Mouse (Mus musculus) stomach, embryonic 14.5 days (tissue): ENCODE measurements around the gene Smarcd2. TPM values are rescaled to one million over a fixed set of nuclear protein-coding genes. Genes with fewer than 3 reads are reported as not detected.

Source experiments
- ATAC-seq: fragments of 200-750 bp; cut with Nextera tagmentation; 2 replicates; pipeline ENCODE4 v1.8.0; 2017; ENCODE audit warnings: low read depth, moderate TSS enrichment; ENCODE audit not compliant: insufficient number of reproducible peaks, insufficient read depth, low FRiP score
- H3K27ac ChIP-seq: fragments of 300-500 bp; sonication (generic); 2 replicates; pipeline ENCODE4 v1.5.1; 2014; ENCODE audit warnings: mild to moderate bottlenecking, low read length, moderate library complexity, mixed read lengths
- H3K27me3 ChIP-seq: fragments of 300-500 bp; sonication (generic); 2 replicates; pipeline ENCODE4 v1.6.1; 2014; ENCODE audit warnings: low read length, control low read depth, mixed read lengths; ENCODE audit not compliant: control insufficient read depth, insufficient read depth
- H3K36me3 ChIP-seq: fragments of 300-500 bp; sonication (generic); 2 replicates; pipeline ENCODE4 v1.6.1; 2014; ENCODE audit warnings: mild to moderate bottlenecking, control low read depth, low read length, moderate library complexity, mixed read lengths; ENCODE audit not compliant: control insufficient read depth, insufficient read depth
- H3K4me1 ChIP-seq: fragments of 300-500 bp; sonication (generic); 2 replicates; pipeline ENCODE4 v1.6.1; 2014; ENCODE audit warnings: low read length, control low read depth, mixed read lengths; ENCODE audit not compliant: control insufficient read depth, insufficient read depth
- H3K4me2 ChIP-seq: fragments of 300-500 bp; sonication (generic); replicated peaks from 2 replicates; pipeline ENCODE4 v1.6.1; 2014; ENCODE audit warnings: low read depth, low read length, control low read depth
- H3K4me3 ChIP-seq: fragments of 300-500 bp; sonication (generic); 2 replicates; pipeline ENCODE4 v1.5.1; 2014; ENCODE audit warnings: low read depth, low read length, control low read depth
- H3K9ac ChIP-seq: fragments of 300-500 bp; sonication (generic); replicated peaks from 2 replicates; pipeline ENCODE4 v1.6.1; 2014; ENCODE audit warnings: low read depth, mild to moderate bottlenecking, control low read depth, low read length, moderate library complexity, mixed read lengths
- H3K9me3 ChIP-seq: fragments of 300-500 bp; sonication (generic); 2 replicates; pipeline ENCODE4 v1.6.1; 2016; ENCODE audit warnings: low read depth, low read length, control low read depth; ENCODE audit not compliant: control insufficient read depth
- WGBS: fragments of 180-500 bp; shearing (Covaris S2); extraction: QIAGEN DNeasy Blood & Tissue Kit; methylation state at CpG from one replicate; pipeline ENCODE4 v1.1.7; 2014; 5-methylcytosine and 5-hydroxymethylcytosine counted together
- polyA plus RNA-seq: library from polyadenylated mRNA; unstranded; fragments of >200 nt; fragmentation: Nextera tagmentation; extraction: Ambion mirVana; gene quantifications from 2 replicates; pipeline ENCODE4 v1.2.1, GENCODE M21; 2014

Gene Smarcd2
- polyA plus RNA-seq, 1 experiment from 2014 or later = 82.8 TPM

GRCm38 (mm10) chr11:106273311-106273684, 526 bp upstream of the Smarcd2 start:
- H3K9ac ChIP-seq = peak overlapping the region; percentile 55; the same call in 1 of the 2 replicates
- H3K4me1 ChIP-seq = peaks cover 38% of the 10 kb centered on the region
- H3K27ac ChIP-seq = peak overlapping the region; percentile 75; the same call in 1 of the 2 replicates
- no peaks in the 10 kb centered on the region; the same call in 1 of the 2 replicates for H3K36me3 ChIP-seq
- ATAC-seq = no peak; the same call in 1 of the 2 replicates
- no peaks in the 10 kb centered on the region for H3K9me3 ChIP-seq
- WGBS = 7% methylated on average over 16 of the region's 16 CpGs
- H3K4me3 ChIP-seq = peak overlapping the region; percentile 99
- no peaks in the 10 kb centered on the region for H3K27me3 ChIP-seq
- peak overlapping the region; percentile 86 for H3K4me2 ChIP-seq

- Histone ChIP-seq H3K9me3 (no peaks in the 10 kb centered on the region), H3K36me3 (peaks cover under 1% of the 10 kb centered on the region; the same call in 1 of the 2 replicates), H3K27me3 (no peaks in the 10 kb centered on the region), H3K9ac (peak overlapping the region; percentile 97), H3K4me2 (peak overlapping the region; percentile 67), H3K4me1 (peaks cover 50% of the 10 kb centered on the region), H3K4me3 (peak overlapping the region; percentile 99), H3K27ac (peak overlapping the region; percentile 98)
- peak; percentile 19; the same call in 1 of the 2 replicates for ATAC-seq
- WGBS = under 1% methylated on average over 41 of the region's 41 CpGs
These were observed 753 bp downstream of the Smarcd2 start for GRCm38 (mm10) chr11:106271794-106272643.

DNA sequence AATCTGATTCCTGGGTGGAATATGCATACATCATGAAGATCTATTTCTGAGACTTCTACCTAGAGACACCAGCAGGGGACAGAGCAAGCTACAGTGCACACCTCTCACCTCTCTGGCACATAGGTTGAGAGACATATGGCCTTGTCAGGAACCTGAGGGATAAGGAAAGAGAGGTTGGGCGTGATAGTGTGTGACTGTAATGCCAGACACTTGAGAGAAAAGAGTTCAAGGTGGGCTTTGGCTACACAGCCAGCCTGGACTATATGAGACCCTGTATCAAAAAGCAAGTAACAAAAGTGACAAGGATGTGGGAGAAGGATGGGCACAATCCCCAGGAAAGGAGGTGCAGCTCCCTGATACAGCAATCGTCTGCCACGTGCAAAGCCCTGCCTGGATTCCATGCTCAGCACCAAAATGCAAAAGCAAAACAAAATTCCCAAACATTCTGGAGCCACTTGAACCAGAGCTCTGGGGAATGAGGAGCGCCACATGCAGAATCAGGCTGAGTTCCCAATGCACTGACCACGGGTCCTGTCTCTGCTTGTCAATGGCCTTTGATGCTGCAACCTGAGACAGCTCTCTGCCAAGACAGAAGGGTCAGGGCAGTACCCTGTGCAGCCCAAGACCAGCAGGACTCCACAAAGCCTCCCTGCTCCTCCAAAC, 1.5 kb downstream of the Smarcd2 start:
- Histone ChIP-seq H3K9me3 (no peaks in the 10 kb centered on the region), H3K4me1 (peaks cover 49% of the 10 kb centered on the region), H3K4me3 (peak overlapping the region; percentile 99), H3K4me2 (peak overlapping the region; percentile 67), H3K27me3 (no peaks in the 10 kb centered on the region), H3K9ac (peak overlapping the region; percentile 97), H3K27ac (peak overlapping the region; percentile 98), H3K36me3 (peaks cover 8% of the 10 kb centered on the region; the same call in 1 of the 2 replicates)
- 21% methylated on average over 5 of the region's 5 CpGs for WGBS
- no peak for ATAC-seq

DNA sequence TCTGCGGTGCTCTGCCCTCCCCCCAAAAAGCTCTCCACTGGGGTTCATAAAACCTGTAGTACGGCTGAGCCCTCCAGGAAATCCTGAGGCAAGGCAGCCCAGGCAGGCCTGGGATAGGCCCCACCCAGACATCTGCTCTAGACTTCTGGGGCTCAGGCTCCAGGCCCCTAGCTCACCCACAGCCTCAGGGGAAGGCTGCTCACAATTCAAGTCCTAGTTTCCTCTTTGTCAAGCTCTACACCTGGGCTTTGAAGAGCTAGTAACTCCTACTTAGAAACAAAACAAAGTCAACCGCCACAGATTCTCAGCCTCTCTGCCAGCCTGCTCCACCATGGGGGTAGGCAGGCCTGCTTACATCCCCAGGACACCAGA, 3.7 kb downstream of the Smarcd2 start:
- ATAC-seq = no peak
- H3K36me3 ChIP-seq = peaks cover 30% of the 10 kb centered on the region
- peaks cover 41% of the 10 kb centered on the region for H3K4me1 ChIP-seq
- peak overlapping the region; percentile 15 for H3K4me3 ChIP-seq
- peak overlapping the region; percentile 24 for H3K4me2 ChIP-seq
- WGBS = 10% methylated on average over 3 of the region's 3 CpGs
- no peak overlapping the region; the same call in 1 of the 2 replicates for H3K9ac ChIP-seq
- H3K27me3 ChIP-seq = no peaks in the 10 kb centered on the region
- no peaks in the 10 kb centered on the region for H3K9me3 ChIP-seq
- peak overlapping the region; percentile 89 for H3K27ac ChIP-seq

- ATAC-seq = no peak
- Histone ChIP-seq H3K27ac (peak overlapping the region; percentile 89), H3K4me1 (peaks cover 37% of the 10 kb centered on the region), H3K4me2 (peak overlapping the region; percentile 24), H3K27me3 (no peaks in the 10 kb centered on the region), H3K36me3 (peaks cover 36% of the 10 kb centered on the region), H3K9ac (peak overlapping the region; percentile 14; the same call in 1 of the 2 replicates), H3K4me3 (peak overlapping the region; percentile 15), H3K9me3 (no peaks in the 10 kb centered on the region)
- 23% methylated on average over 8 of the region's 8 CpGs for WGBS
These were observed 4.3 kb downstream of the Smarcd2 start for GRCm38 (mm10) chr11:106268326-106269059.

DNA sequence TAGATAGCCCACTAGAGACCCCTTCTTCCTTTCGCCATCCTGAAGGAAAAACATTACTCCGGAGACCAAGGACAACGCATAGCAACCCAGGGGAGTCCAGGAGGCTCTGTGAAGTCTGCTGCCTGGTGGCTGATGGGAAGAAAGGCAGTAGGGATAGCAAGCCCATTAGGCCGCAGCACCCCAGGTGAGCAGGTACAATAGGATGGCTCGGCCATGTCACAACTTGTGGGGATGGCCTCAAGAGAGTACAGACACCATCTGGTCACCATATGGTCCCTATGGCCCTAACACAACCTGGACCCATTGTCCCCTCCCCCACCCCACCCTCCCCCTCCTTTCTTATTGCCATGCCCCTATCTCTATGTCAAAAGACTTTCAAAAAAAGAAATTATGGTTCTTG, 4.9 kb downstream of the Smarcd2 start:
- Histone ChIP-seq H3K27ac (peak overlapping the region; percentile 89), H3K36me3 (peaks cover 42% of the 10 kb centered on the region), H3K27me3 (no peaks in the 10 kb centered on the region), H3K4me3 (no peak overlapping the region), H3K4me2 (peak overlapping the region; percentile 24), H3K4me1 (peaks cover 36% of the 10 kb centered on the region), H3K9me3 (no peaks in the 10 kb centered on the region), H3K9ac (peak overlapping the region; percentile 14; the same call in 1 of the 2 replicates)
- WGBS = 44% methylated on average over 5 of the region's 5 CpGs
- no peak for ATAC-seq

DNA sequence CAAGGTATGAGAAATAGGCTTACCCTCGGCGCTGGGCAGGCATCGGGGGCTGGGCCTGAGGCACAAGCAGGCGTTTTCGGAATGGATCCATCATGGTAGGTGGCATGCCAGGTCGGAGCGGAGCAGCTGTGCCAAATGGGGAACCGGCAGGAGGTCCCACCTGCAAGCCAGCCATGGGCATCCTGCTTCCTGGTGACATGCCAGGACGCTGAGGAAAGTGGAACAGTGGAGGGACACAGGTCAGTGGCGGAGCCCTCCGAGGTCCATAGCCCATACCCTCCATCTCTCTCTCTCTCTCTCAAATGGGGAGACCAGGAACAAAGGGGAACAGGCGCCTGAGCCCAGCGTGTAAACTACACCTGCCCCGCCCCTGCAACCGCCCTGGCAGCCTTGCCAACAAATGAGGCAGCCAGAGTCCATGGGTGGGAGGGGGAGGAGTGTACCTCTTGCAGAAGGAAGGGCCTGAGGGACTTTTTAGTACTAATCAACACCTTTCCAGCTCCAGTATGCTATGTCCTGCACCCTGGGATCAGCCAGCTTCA, 5.4 kb downstream of the Smarcd2 start:
- H3K9me3 ChIP-seq = no peaks in the 10 kb centered on the region
- no peak overlapping the region for H3K9ac ChIP-seq
- H3K4me1 ChIP-seq = peaks cover 36% of the 10 kb centered on the region
- H3K4me3 ChIP-seq = no peak overlapping the region
- WGBS = 51% methylated on average over 15 of the region's 15 CpGs
- no peak for ATAC-seq
- H3K4me2 ChIP-seq = peak overlapping the region; percentile 24; the same call in 1 of the 2 replicates
- peak overlapping the region; percentile 89; the same call in 1 of the 2 replicates for H3K27ac ChIP-seq
- no peaks in the 10 kb centered on the region for H3K27me3 ChIP-seq
- peaks cover 47% of the 10 kb centered on the region for H3K36me3 ChIP-seq

GRCm38 (mm10) chr11:106266431-106266830, 6.3 kb downstream of the Smarcd2 start:
- Histone ChIP-seq H3K9ac (no peak overlapping the region), H3K36me3 (peaks cover 56% of the 10 kb centered on the region), H3K4me3 (no peak overlapping the region), H3K4me2 (no peak overlapping the region), H3K27ac (no peak overlapping the region), H3K27me3 (no peaks in the 10 kb centered on the region), H3K9me3 (no peaks in the 10 kb centered on the region), H3K4me1 (peaks cover 36% of the 10 kb centered on the region)
- ATAC-seq = no peak
- 90% methylated on average over 10 of the region's 10 CpGs for WGBS
